Mouse (Mus musculus): ENCODE measurements at regions not wholly inside any gene's neighbourhood (a gene's known extent, or its start where the extent isn't known, plus 50 kb on each side); places are given as distances from the start of the nearest gene placed in this dataset.

GRCm38 (mm10) chr13:97705926-97706325, 54.5 kb downstream of the Gm10260 start:
- H3K27ac ChIP-seq (replicated peaks; ENCODE audit: insufficient read depth, low read depth, low read length), result no peak overlapping the region
- H3K36me3 ChIP-seq (ENCODE audit: control insufficient read depth, insufficient read depth, low read length), result no peaks in the 10 kb centered on the region
- no peaks in the 10 kb centered on the region for H3K4me1 ChIP-seq (ENCODE audit: control insufficient read depth, insufficient read depth, low read length)
- no peak for TF ChIP-seq POLR2A (IDR thresholded peaks at IDR 0.05; ENCODE audit: extremely low read depth, insufficient read depth, low read length)
- no peak for TF ChIP-seq CTCF (IDR thresholded peaks at IDR 0.05; ENCODE audit: low read depth, low read length)
- no peaks in the 10 kb centered on the region for H3K79me2 ChIP-seq (ENCODE audit: control insufficient read depth, insufficient read depth, low read length)
- 88% methylated on average over 5 of the region's 5 CpGs for WGBS
- H3K9ac ChIP-seq (ENCODE audit: low read depth, low read length), result no peak overlapping the region
- H3K4me3 ChIP-seq (ENCODE audit: insufficient read depth, low read depth, low read length), result no peak overlapping the region
- DNase-seq (ENCODE audit: extremely low read depth, low read depth, low spot score), result no peak
- no peaks in the 10 kb centered on the region for H3K27me3 ChIP-seq (ENCODE audit: control insufficient read depth, insufficient read depth, low read length)

GRCm38 (mm10) chr13:97704541-97704940, 55.9 kb downstream of the Gm10260 start:
- Histone ChIP-seq H3K36me3 (ENCODE audit: control insufficient read depth, insufficient read depth, low read length) (no peaks in the 10 kb centered on the region), H3K27me3 (ENCODE audit: control insufficient read depth, insufficient read depth, low read length) (no peaks in the 10 kb centered on the region), H3K9ac (ENCODE audit: low read depth, low read length) (no peak overlapping the region), H3K4me3 (ENCODE audit: insufficient read depth, low read depth, low read length) (no peak overlapping the region), H3K79me2 (ENCODE audit: control insufficient read depth, insufficient read depth, low read length) (no peaks in the 10 kb centered on the region), H3K27ac (replicated peaks; ENCODE audit: insufficient read depth, low read depth, low read length) (no peak overlapping the region), H3K4me1 (ENCODE audit: control insufficient read depth, insufficient read depth, low read length) (no peaks in the 10 kb centered on the region)
- WGBS, result 97% methylated on average over 4 of the region's 4 CpGs
- TF ChIP-seq POLR2A (IDR thresholded peaks at IDR 0.05; ENCODE audit: extremely low read depth, insufficient read depth, low read length) (no peak), CTCF (IDR thresholded peaks at IDR 0.05; ENCODE audit: low read depth, low read length) (no peak)
- no peak for DNase-seq (ENCODE audit: extremely low read depth, low read depth, low spot score)

GRCm38 (mm10) chr13:97698967-97699366, 61.5 kb downstream of the Gm10260 start:
- TF ChIP-seq CTCF (IDR thresholded peaks at IDR 0.05; ENCODE audit: low read depth, low read length) (no peak), POLR2A (IDR thresholded peaks at IDR 0.05; ENCODE audit: extremely low read depth, insufficient read depth, low read length) (no peak)
- WGBS, result 81% methylated on average over 2 of the region's 2 CpGs

GRCm38 (mm10) chr13:97698317-97698716, 62.1 kb downstream of the Gm10260 start:
- Histone ChIP-seq H3K79me2 (ENCODE audit: control insufficient read depth, insufficient read depth, low read length) (no peaks in the 10 kb centered on the region), H3K36me3 (ENCODE audit: control insufficient read depth, insufficient read depth, low read length) (no peaks in the 10 kb centered on the region), H3K27me3 (ENCODE audit: control insufficient read depth, insufficient read depth, low read length) (no peaks in the 10 kb centered on the region), H3K27ac (replicated peaks; ENCODE audit: insufficient read depth, low read depth, low read length) (no peak overlapping the region), H3K4me3 (ENCODE audit: insufficient read depth, low read depth, low read length) (no peak overlapping the region), H3K4me1 (ENCODE audit: control insufficient read depth, insufficient read depth, low read length) (no peaks in the 10 kb centered on the region), H3K9ac (ENCODE audit: low read depth, low read length) (no peak overlapping the region)
- no peak for TF ChIP-seq POLR2A (IDR thresholded peaks at IDR 0.05; ENCODE audit: extremely low read depth, insufficient read depth, low read length)
- TF ChIP-seq CTCF (IDR thresholded peaks at IDR 0.05; ENCODE audit: low read depth, low read length), result no peak
- no peak for DNase-seq (ENCODE audit: extremely low read depth, low read depth, low spot score)
- WGBS, result 83% methylated on average over 1 of the region's 1 CpGs

More at GRCm38 (mm10) chr13:97698967-97699366, 61.5 kb downstream of the Gm10260 start:
- Histone ChIP-seq H3K4me1 (ENCODE audit: control insufficient read depth, insufficient read depth, low read length) (no peaks in the 10 kb centered on the region), H3K79me2 (ENCODE audit: control insufficient read depth, insufficient read depth, low read length) (no peaks in the 10 kb centered on the region), H3K36me3 (ENCODE audit: control insufficient read depth, insufficient read depth, low read length) (no peaks in the 10 kb centered on the region), H3K27me3 (ENCODE audit: control insufficient read depth, insufficient read depth, low read length) (no peaks in the 10 kb centered on the region), H3K27ac (replicated peaks; ENCODE audit: insufficient read depth, low read depth, low read length) (no peak overlapping the region), H3K4me3 (ENCODE audit: insufficient read depth, low read depth, low read length) (no peak overlapping the region), H3K9ac (ENCODE audit: low read depth, low read length) (no peak overlapping the region)
- peak; percentile 14 for DNase-seq (ENCODE audit: extremely low read depth, low read depth, low spot score)

- Histone ChIP-seq H3K36me3 (ENCODE audit: control insufficient read depth, insufficient read depth, low read length) (no peaks in the 10 kb centered on the region), H3K4me3 (ENCODE audit: insufficient read depth, low read depth, low read length) (no peak overlapping the region), H3K79me2 (ENCODE audit: control insufficient read depth, insufficient read depth, low read length) (no peaks in the 10 kb centered on the region), H3K27ac (replicated peaks; ENCODE audit: insufficient read depth, low read depth, low read length) (no peak overlapping the region), H3K27me3 (ENCODE audit: control insufficient read depth, insufficient read depth, low read length) (no peaks in the 10 kb centered on the region), H3K9ac (ENCODE audit: low read depth, low read length) (no peak overlapping the region), H3K4me1 (ENCODE audit: control insufficient read depth, insufficient read depth, low read length) (no peaks in the 10 kb centered on the region)
- TF ChIP-seq POLR2A (IDR thresholded peaks at IDR 0.05; ENCODE audit: extremely low read depth, insufficient read depth, low read length) (no peak), CTCF (IDR thresholded peaks at IDR 0.05; ENCODE audit: low read depth, low read length) (no peak)
- DNase-seq (ENCODE audit: extremely low read depth, low read depth, low spot score), result no peak
- WGBS, result 85% methylated on average over 10 of the region's 10 CpGs
Observed at GRCm38 (mm10) chr13:97697262-97697661, 63.2 kb downstream of the Gm10260 start.

- no peak for DNase-seq (ENCODE audit: extremely low read depth, low read depth, low spot score)
- Histone ChIP-seq H3K36me3 (ENCODE audit: control insufficient read depth, insufficient read depth, low read length) (no peaks in the 10 kb centered on the region), H3K79me2 (ENCODE audit: control insufficient read depth, insufficient read depth, low read length) (no peaks in the 10 kb centered on the region), H3K4me3 (ENCODE audit: insufficient read depth, low read depth, low read length) (no peak overlapping the region), H3K4me1 (ENCODE audit: control insufficient read depth, insufficient read depth, low read length) (no peaks in the 10 kb centered on the region), H3K27me3 (ENCODE audit: control insufficient read depth, insufficient read depth, low read length) (no peaks in the 10 kb centered on the region), H3K9ac (ENCODE audit: low read depth, low read length) (no peak overlapping the region), H3K27ac (replicated peaks; ENCODE audit: insufficient read depth, low read depth, low read length) (no peak overlapping the region)
- TF ChIP-seq POLR2A (IDR thresholded peaks at IDR 0.05; ENCODE audit: extremely low read depth, insufficient read depth, low read length) (no peak), CTCF (IDR thresholded peaks at IDR 0.05; ENCODE audit: low read depth, low read length) (no peak)
- 78% methylated on average over 2 of the region's 2 CpGs for WGBS
Observed at GRCm38 (mm10) chr13:97695022-97695421, 65.4 kb downstream of the Gm10260 start.

Measured in liver, adult 2 months (tissue).